Mouse (Mus musculus) stomach, embryonic 16.5 days (tissue): ENCODE data around the gene Gm49027. TPM values are rescaled to one million over a fixed set of nuclear protein-coding genes. Genes with fewer than 3 reads are reported as not detected.
A peak's percentile ranks its signal among the peaks of the same experiment; 100 is the strongest.

Experiments used
- ATAC-seq: fragments of 200-750 bp; cut with Nextera tagmentation; 2 replicates; pipeline ENCODE4 v1.8.0; 2017; ENCODE audit warnings: moderate number of reproducible peaks, moderate TSS enrichment; ENCODE audit not compliant: insufficient read depth, low FRiP score
- H3K27ac ChIP-seq: fragments of 300-500 bp; sonication (generic); 2 replicates; pipeline ENCODE4 v1.5.1; 2014; ENCODE audit warnings: low read length
- H3K27me3 ChIP-seq: fragments of 300-500 bp; sonication (generic); 2 replicates; pipeline ENCODE4 v1.6.1; 2014; ENCODE audit warnings: low read length, control low read depth, mixed read lengths; ENCODE audit not compliant: control insufficient read depth, insufficient read depth
- H3K36me3 ChIP-seq: fragments of 300-500 bp; sonication (generic); 2 replicates; pipeline ENCODE4 v1.6.1; 2014; ENCODE audit warnings: low read length; ENCODE audit not compliant: control insufficient read depth, insufficient read depth
- H3K4me1 ChIP-seq: fragments of 300-500 bp; sonication (generic); 2 replicates; pipeline ENCODE4 v1.6.1; 2014; ENCODE audit warnings: low read length, control low read depth, mixed read lengths; ENCODE audit not compliant: control insufficient read depth, insufficient read depth
- H3K4me2 ChIP-seq: fragments of 300-500 bp; sonication (generic); 2 replicates; pipeline ENCODE4 v1.6.1; 2014; ENCODE audit warnings: low read depth, low read length, mixed read lengths
- H3K4me3 ChIP-seq: fragments of 300-500 bp; sonication (generic); replicated peaks from 2 replicates; pipeline ENCODE4 v1.5.1; 2014; ENCODE audit warnings: mild to moderate bottlenecking, low read length
- H3K9ac ChIP-seq: fragments of 300-500 bp; sonication (generic); 2 replicates; pipeline ENCODE4 v1.6.1; 2014; ENCODE audit warnings: low read length
- H3K9me3 ChIP-seq: fragments of 300-500 bp; sonication (generic); replicated peaks from 2 replicates; pipeline ENCODE4 v1.6.1; 2016; ENCODE audit warnings: low read length, control low read depth; ENCODE audit not compliant: control insufficient read depth
- WGBS: fragments of 180-500 bp; shearing (Covaris S2); extraction: QIAGEN DNeasy Blood & Tissue Kit; methylation state at CpG from one replicate; pipeline ENCODE4 v1.1.7; 2014; 5-methylcytosine and 5-hydroxymethylcytosine counted together
- polyA plus RNA-seq: library from polyadenylated mRNA; unstranded; fragments of >200 nt; fragmentation: Nextera tagmentation; extraction: Ambion mirVana; gene quantifications from 2 replicates; pipeline ENCODE4 v1.2.1, GENCODE M21; 2015

Gene Gm49027
- polyA plus RNA-seq, 1 experiment from 2014 or later, result 4.2 TPM

DNA sequence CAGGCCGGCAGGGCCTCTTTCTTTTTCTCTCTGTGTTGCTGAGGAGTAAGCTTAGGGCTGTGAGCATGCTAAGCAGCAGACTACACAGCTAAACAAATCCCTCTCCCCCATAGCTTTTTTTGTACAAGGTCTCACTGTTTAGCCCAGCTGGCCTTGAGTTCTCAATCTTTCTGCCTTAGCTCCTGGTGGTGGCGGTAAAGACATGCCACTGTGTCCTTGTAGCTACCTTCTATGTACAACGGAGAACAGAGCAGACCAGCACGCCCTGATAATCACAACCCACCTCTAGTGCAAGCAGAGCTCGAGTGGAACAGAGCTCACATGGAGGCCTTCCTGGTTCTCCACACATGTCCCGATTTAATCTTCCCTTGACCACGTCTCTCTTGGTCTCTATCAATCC lies 3.4 kb upstream of the Gm49027 start:
- no peak for ATAC-seq
- peaks cover 4% of the 10 kb centered on the region for H3K4me1 ChIP-seq
- H3K27ac ChIP-seq, result no peak overlapping the region
- H3K36me3 ChIP-seq, result no peaks in the 10 kb centered on the region
- 73% methylated on average over 7 of the region's 7 CpGs for WGBS
- H3K27me3 ChIP-seq, result no peaks in the 10 kb centered on the region
- H3K4me2 ChIP-seq, result no peak overlapping the region
- H3K4me3 ChIP-seq, result no peak overlapping the region
- no peaks in the 10 kb centered on the region for H3K9me3 ChIP-seq
- H3K9ac ChIP-seq, result no peak overlapping the region

DNA sequence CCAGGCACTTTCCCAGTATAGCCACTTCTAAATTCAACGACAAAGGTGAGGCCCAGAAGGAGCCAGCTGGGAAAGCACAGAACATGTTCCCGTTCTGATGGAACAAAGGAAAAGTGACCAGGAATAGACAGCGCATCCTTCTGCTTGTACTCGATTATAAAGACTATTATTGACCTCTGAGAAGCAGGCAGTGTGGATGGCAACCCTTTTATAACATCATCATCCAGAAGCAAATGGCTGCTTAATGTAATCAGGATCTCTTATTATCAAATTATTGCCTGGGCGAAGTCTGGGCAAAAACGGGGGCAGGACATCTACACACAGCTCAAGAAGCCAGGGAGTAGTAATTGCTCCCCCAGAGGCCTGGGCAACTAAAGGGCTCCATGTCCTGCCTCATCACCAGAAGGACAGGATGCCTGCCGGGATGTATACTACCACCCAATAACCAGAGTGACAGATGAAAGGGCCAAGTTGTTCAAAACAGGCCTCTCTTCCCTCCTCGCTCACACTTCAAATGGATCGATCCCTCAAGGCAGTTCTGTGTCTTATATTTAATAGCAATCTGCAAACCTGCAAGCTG lies 718 bp upstream of the Gm49027 start:
- no peak overlapping the region for H3K4me2 ChIP-seq
- no peak for ATAC-seq
- WGBS, result 86% methylated on average over 9 of the region's 9 CpGs
- no peak overlapping the region for H3K27ac ChIP-seq
- H3K4me3 ChIP-seq, result no peak overlapping the region
- no peak overlapping the region for H3K9ac ChIP-seq
- H3K9me3 ChIP-seq, result no peaks in the 10 kb centered on the region
- H3K27me3 ChIP-seq, result no peaks in the 10 kb centered on the region
- peaks cover 11% of the 10 kb centered on the region for H3K4me1 ChIP-seq
- H3K36me3 ChIP-seq, result no peaks in the 10 kb centered on the region

DNA sequence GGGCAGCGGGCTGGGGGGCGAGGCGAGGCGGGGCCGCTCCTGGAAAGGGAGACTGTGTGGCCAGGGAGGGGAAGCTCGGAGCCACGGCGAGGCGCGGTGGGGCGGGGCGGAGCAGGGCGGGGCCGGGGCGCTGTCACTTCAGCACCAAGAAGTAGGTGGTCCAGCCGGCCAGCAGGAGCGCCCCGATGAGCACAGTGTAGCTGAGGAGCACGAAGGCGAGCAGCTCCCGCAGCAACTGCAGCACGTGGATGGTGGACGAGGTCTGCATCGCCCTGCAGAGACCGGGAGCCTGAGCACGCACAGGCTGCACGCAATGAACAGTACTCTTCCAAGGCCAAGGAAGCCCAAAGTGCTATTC lies 916 bp downstream of the Gm49027 start:
- no peaks in the 10 kb centered on the region for H3K9me3 ChIP-seq
- under 1% methylated on average over 27 of the region's 27 CpGs for WGBS
- H3K27me3 ChIP-seq, result no peaks in the 10 kb centered on the region
- H3K4me1 ChIP-seq, result peaks cover 11% of the 10 kb centered on the region
- no peaks in the 10 kb centered on the region for H3K36me3 ChIP-seq
- peak; percentile 94 for ATAC-seq
- peak overlapping the region; percentile 61 for H3K4me2 ChIP-seq
- peak overlapping the region; percentile 57 for H3K9ac ChIP-seq
- H3K27ac ChIP-seq, result no peak overlapping the region
- peak overlapping the region; percentile 90 for H3K4me3 ChIP-seq

DNA sequence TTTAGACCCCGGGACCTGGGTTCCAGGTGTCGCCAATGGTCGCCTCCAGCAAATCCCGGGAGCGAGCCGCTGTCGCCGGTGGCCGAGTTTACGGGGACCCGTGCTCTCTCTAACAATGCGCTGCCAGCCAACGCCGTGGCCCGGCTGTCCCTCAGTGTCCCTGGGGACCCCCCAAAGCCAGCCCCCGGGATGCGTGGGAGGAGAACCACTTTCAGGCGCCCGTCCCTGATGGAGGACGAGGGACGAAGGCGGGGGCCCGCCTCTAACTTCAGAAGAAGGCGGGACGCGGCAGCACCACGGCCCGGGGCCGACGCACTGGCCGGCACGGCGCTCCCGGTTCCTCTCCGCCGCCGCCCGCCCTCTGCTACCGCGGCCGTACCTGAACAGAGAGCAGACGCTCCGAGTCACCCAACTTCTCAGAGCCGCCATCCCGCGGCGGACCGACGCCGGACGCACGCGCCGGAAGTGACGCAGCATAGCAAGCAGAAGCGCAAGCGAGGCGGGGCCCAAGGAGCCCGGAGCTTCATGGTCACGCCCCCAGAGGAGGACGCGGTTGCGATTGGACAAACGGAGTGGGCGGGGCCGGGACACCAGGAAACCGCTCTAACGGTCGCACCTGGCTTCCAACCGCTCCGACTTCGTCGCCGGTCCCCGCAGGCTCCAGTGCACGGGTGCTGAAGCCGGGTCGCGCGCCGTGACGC lies 1.4 kb downstream of the Gm49027 start, which contains the start of gene Diablo:
Gene Diablo (minus strand): TSS at position 485 of the 701 bp plus-strand sequence.
- peak; percentile 98 for ATAC-seq
- under 1% methylated on average over 82 of the region's 82 CpGs for WGBS
- Histone ChIP-seq H3K27ac (no peak within 1 kb of the TSS), H3K9ac (peak within 1 kb of the TSS; percentile 88), H3K27me3 (no peaks in the 10 kb centered on the region), H3K36me3 (no peaks in the 10 kb centered on the region), H3K4me3 (peak within 1 kb of the TSS; percentile 90), H3K9me3 (no peaks in the 10 kb centered on the region), H3K4me2 (peak within 1 kb of the TSS; percentile 84), H3K4me1 (peaks cover 11% of the 10 kb centered on the region)

DNA sequence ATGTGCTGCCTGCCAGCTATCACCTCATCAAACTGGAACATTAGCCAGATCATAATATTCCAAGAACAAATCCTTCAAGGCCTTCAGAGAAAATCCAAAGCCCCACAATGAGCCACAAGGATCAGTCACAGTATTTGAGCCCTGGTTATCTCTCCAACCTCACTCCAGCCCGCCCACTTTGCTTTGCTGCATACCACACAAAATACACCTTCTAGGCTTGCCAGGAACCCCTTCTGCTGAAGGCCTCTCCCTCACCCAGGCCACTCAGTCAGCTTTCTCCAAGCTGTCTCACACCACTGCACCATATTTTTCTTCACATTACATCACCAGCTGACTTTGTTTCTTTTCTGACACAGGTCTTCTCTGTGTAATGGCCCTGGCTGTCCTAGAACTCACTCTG lies 3.1 kb downstream of the Gm49027 start:
- Histone ChIP-seq H3K27ac (no peak overlapping the region), H3K4me1 (peaks cover 11% of the 10 kb centered on the region), H3K9ac (no peak overlapping the region), H3K36me3 (no peaks in the 10 kb centered on the region; the same call in 1 of the 2 replicates), H3K4me3 (no peak overlapping the region), H3K4me2 (no peak overlapping the region), H3K27me3 (no peaks in the 10 kb centered on the region), H3K9me3 (no peaks in the 10 kb centered on the region)
- ATAC-seq, result no peak
- 70% methylated on average over 1 of the region's 1 CpGs for WGBS

DNA sequence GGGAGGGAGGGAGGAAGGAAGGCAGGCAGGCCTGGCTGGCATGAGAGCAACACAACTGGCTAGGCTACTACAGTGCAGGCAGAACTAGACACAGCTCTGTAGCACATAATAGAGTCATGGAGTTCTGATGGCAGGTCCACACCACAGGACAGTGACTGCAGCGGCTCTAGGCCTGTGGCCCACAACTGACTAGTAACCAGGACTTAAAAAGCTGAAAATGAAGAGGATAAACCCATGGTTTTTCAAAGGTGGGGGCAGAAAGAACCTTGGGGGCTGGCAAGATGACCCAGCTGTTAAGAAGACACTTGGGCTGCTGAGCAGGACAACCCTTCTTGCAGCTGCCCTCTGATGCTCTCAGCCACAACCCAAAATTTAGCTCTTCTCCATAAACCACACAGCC lies 3.7 kb downstream of the Gm49027 start:
- WGBS, result 89% methylated on average over 1 of the region's 1 CpGs
- Histone ChIP-seq H3K4me3 (no peak overlapping the region), H3K27me3 (no peaks in the 10 kb centered on the region), H3K9me3 (no peaks in the 10 kb centered on the region), H3K36me3 (no peaks in the 10 kb centered on the region; the same call in 1 of the 2 replicates), H3K9ac (no peak overlapping the region), H3K27ac (no peak overlapping the region), H3K4me2 (no peak overlapping the region), H3K4me1 (peaks cover 11% of the 10 kb centered on the region)
- ATAC-seq, result no peak

DNA sequence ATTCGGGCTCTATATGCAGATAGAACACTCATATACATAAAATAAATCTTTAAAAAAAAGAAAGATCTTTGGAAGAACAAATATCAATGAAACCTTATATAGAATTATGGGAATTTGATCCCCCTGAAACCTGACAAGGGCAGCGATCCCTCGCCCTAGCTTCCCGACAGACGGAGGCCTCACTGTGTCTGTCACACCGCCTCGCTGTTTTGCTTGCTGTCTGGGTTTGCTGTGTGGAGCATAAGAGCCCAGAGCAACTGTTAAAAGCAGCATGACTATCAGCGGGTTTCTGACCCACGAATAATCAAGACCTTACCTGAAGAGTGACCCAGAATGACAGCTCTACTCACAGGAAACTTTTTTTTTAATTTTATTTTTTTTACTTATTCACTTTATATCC lies 4.6 kb downstream of the Gm49027 start:
- WGBS, result 85% methylated on average over 9 of the region's 9 CpGs
- Histone ChIP-seq H3K4me1 (peaks cover 11% of the 10 kb centered on the region), H3K36me3 (no peaks in the 10 kb centered on the region; the same call in none of the 2 replicates), H3K27ac (no peak overlapping the region), H3K4me2 (no peak overlapping the region), H3K9me3 (no peaks in the 10 kb centered on the region), H3K4me3 (no peak overlapping the region), H3K27me3 (no peaks in the 10 kb centered on the region), H3K9ac (no peak overlapping the region)
- ATAC-seq, result no peak

DNA sequence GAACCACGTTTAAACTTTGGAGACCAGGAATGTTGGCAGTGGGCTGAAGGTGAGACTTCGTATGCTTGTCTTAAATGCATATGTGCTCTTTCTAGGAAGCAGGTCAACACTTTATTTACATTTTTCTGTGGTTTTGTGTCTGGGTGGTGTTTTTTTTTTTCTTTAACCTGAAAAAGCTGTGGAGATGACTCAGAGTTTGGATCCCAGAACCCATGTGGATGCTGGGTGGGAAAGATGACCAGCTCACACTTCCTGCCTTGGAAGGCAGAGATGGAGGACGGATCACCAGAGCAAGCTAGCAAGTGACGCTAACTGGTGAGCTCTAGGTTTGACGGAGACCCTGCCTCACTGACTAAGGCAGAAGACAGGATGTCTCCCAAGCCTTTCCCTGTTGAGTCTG lies 10.4 kb downstream of the Gm49027 start:
- Histone ChIP-seq H3K27ac (no peak overlapping the region), H3K4me1 (0 out of 2 replicates have a peak, but pooled peaks cover 4% of the 10 kb centered on the region), H3K36me3 (no peaks in the 10 kb centered on the region; the same call in none of the 2 replicates), H3K9me3 (no peaks in the 10 kb centered on the region), H3K4me3 (no peak overlapping the region), H3K4me2 (no peak overlapping the region), H3K27me3 (peaks cover 2% of the 10 kb centered on the region; the same call in 1 of the 2 replicates), H3K9ac (no peak overlapping the region)
- no peak for ATAC-seq
- WGBS, result 83% methylated on average over 5 of the region's 5 CpGs

DNA sequence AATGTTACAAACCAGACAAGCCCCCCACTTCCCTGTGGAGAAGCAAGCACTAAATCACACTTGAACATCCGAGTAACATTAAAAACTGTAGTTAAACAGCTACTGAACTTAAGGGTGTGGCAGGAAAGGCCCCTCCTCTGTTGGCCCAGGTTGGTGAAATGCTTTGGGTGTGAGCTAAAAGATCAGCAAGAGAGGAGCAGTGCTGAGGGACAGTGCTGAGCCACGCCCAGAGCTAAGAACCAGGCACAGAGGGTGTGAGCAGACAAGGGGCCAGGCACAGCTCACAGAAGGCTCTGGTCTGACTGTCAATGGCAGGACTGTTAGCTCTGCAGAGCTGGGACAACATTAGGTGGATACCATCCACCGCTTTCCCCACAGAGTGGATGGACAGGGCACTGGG lies 13.2 kb downstream of the Gm49027 start:
- no peak overlapping the region for H3K9ac ChIP-seq
- peaks cover 26% of the 10 kb centered on the region for H3K27me3 ChIP-seq
- H3K9me3 ChIP-seq, result no peaks in the 10 kb centered on the region
- peaks cover 10% of the 10 kb centered on the region for H3K4me1 ChIP-seq
- no peaks in the 10 kb centered on the region; the same call in 1 of the 2 replicates for H3K36me3 ChIP-seq
- WGBS, result 60% methylated on average over 3 of the region's 3 CpGs
- ATAC-seq, result no peak
- no peak overlapping the region for H3K4me3 ChIP-seq
- no peak overlapping the region for H3K27ac ChIP-seq
- no peak overlapping the region for H3K4me2 ChIP-seq
